19 mouse cellular contexts compared by ENCODE assay signal in the genomic region with DNA sequence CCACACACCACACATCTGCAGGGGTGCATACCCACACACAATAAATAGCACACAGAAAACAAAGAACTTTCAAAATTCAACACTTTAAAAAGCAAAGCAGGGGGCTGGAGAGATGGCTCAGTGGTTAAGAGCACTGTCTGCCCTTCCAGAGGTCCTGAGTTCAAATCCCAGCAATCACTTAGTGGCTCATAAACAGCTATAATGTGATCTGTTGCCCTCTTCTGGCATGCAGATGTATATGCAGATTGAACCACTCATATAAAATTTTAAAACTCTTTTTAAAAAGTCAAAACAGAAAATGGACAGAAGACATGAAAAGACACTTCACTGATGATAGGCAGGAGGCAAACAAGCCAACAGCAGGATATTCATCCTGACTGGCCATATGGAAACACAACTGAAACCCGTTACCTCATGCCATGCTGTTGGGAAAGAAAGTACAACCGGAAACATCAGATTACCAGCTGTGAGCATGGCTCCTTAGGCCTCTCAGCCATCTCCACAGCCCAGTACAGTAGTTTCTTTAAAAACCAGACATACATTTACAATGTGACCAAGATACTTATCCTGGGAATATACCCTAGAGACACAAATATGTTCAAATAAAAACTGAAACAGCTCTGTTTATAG. TPM values are rescaled to one million over a fixed set of nuclear protein-coding genes. Genes with fewer than 3 reads are reported as not detected.
DNase-seq lines count a peak whose midpoint lies in the region; ATAC-seq and TF ChIP-seq lines count a peak whose summit lies in the region.
"Had no signal": no experiment of that assay in that cellular context is flagged by ENCODE, and none has a peak within 500 bp of the region (broad histone marks: within the 10 kb centered on the region; RNA-seq: fewer than 3 reads in every experiment).

No protein-coding gene starts in this region.

- ATAC-seq in intestine, postnatal 0 days, result no peak
- no peak for ATAC-seq in intestine, embryonic 15.5 days
- no peak for ATAC-seq in lung, embryonic 14.5 days (ENCODE audit: insufficient read depth)
- peak; percentile 56 for ATAC-seq in megakaryocyte progenitor cell, adult 5-6 weeks (replicated peaks; ENCODE audit: poor library complexity)
- ATAC-seq: inflammation-experienced regulatory T-cells, adult 6 months; midbrain, embryonic 16.5 days had no signal

- no peak overlapping the region for H3K4me2 ChIP-seq in intestine, postnatal 0 days (replicated peaks; ENCODE audit: low read depth)
- H3K4me2 ChIP-seq in intestine, embryonic 15.5 days (replicated peaks), result no peak overlapping the region
- no peak overlapping the region for H3K4me2 ChIP-seq in lung, embryonic 14.5 days
- H3K4me2 ChIP-seq in CH12.LX (ENCODE audit: insufficient read depth, low read depth, poor library complexity, severe bottlenecking), result no peak overlapping the region
- H3K4me2 ChIP-seq: embryonic facial prominence, embryonic 15.5 days; hindbrain, embryonic 12.5 days; lung, embryonic 15.5 days had no signal

- peak; percentile 49 for TF ChIP-seq CTCF in intestine, postnatal 0 days (IDR thresholded peaks at IDR 0.05; ENCODE audit: low read depth)
- TF ChIP-seq CTCF in lung, embryonic 14.5 days (IDR thresholded peaks at IDR 0.05; ENCODE audit: low read depth), result peak; percentile 32
- TF ChIP-seq CTCF in CH12.LX (conservative IDR thresholded peaks at IDR 0.05 in 1 of 2, IDR thresholded peaks at IDR 0.05 in 1 of 2; ENCODE audit: low read depth in 2 of 2, low read length in 2 of 2), result peak in 1 of 2 experiments; percentile 26; a peak in 1 of 4 replicates

- 85% methylated on average over 2 of the region's 2 CpGs for WGBS in intestine, postnatal 0 days
- 93% methylated on average over 2 of the region's 2 CpGs for WGBS in intestine, embryonic 15.5 days
- WGBS in lung, embryonic 14.5 days, result 84% methylated on average over 2 of the region's 2 CpGs

- no peak; the same call in none of the 2 replicates for TF ChIP-seq RAD21 in CH12.LX (IDR thresholded peaks at IDR 0.05; ENCODE audit: low read depth, low read length)

- in situ Hi-C loops in CH12.LX (cut with MboI; ENCODE audit: low pct_ligation_motif_present, low pct_unique_long_range_greater_than_20kb, low sequenced_read_pairs), result no loop called here

- no peak overlapping the region for H3K27ac ChIP-seq in intestine, postnatal 0 days (ENCODE audit: low read depth, low read length)
- no peak overlapping the region for H3K27ac ChIP-seq in intestine, embryonic 15.5 days
- no peak overlapping the region for H3K27ac ChIP-seq in lung, embryonic 14.5 days (ENCODE audit: low read depth)
- no peak overlapping the region for H3K27ac ChIP-seq in CH12.LX (ENCODE audit: insufficient read depth, low read depth)
- H3K27ac ChIP-seq: embryonic facial prominence, embryonic 15.5 days; hindbrain, embryonic 12.5 days; lung, embryonic 15.5 days had no signal

- H3K4me1 ChIP-seq in intestine, postnatal 0 days (replicated peaks; ENCODE audit: control insufficient read depth, insufficient read depth, low read length), result no peaks in the 10 kb centered on the region
- peaks cover 14% of the 10 kb centered on the region; the same call in 1 of the 2 replicates for H3K4me1 ChIP-seq in intestine, embryonic 15.5 days (replicated peaks)
- H3K4me1 ChIP-seq in lung, embryonic 14.5 days (ENCODE audit: insufficient read depth), result peaks cover 14% of the 10 kb centered on the region; the same call in 1 of the 2 replicates
- peaks cover 11 to 28% of the 10 kb centered on the region in 2 experiments for H3K4me1 ChIP-seq in CH12.LX (ENCODE audit: control insufficient read depth in 1 of 2, insufficient read depth in 2 of 2)

- dilution Hi-C loops in CH12.LX (cut with MboI; ENCODE audit: extremely low pct_ligation_motif_present, extremely low pct_unique_long_range_greater_than_20kb, low sequenced_read_pairs), result no loop called here

- no peaks in the 10 kb centered on the region for H3K9me3 ChIP-seq in intestine, postnatal 0 days (ENCODE audit: control insufficient read depth)
- no peaks in the 10 kb centered on the region for H3K9me3 ChIP-seq in intestine, embryonic 15.5 days
- no peaks in the 10 kb centered on the region for H3K9me3 ChIP-seq in lung, embryonic 14.5 days (ENCODE audit: low read depth, low read length)
- no peaks in the 10 kb centered on the region for H3K9me3 ChIP-seq in CH12.LX (replicated peaks; ENCODE audit: low read length)
- H3K9me3 ChIP-seq: embryonic facial prominence, embryonic 15.5 days; hindbrain, embryonic 12.5 days; lung, embryonic 15.5 days had no signal

- H3K27me3 ChIP-seq in intestine, postnatal 0 days (replicated peaks; ENCODE audit: control insufficient read depth, insufficient read depth, low read length), result no peaks in the 10 kb centered on the region
- H3K27me3 ChIP-seq in intestine, embryonic 15.5 days (replicated peaks), result no peaks in the 10 kb centered on the region
- no peaks in the 10 kb centered on the region for H3K27me3 ChIP-seq in lung, embryonic 14.5 days (ENCODE audit: insufficient read depth, low read length)
- no peaks in the 10 kb centered on the region for H3K27me3 ChIP-seq in CH12.LX (replicated peaks)
- H3K27me3 ChIP-seq: embryonic facial prominence, embryonic 15.5 days; hindbrain, embryonic 12.5 days; lung, embryonic 15.5 days had no signal

- no peak overlapping the region for H3K4me3 ChIP-seq in intestine, postnatal 0 days (ENCODE audit: low read depth, low read length)
- no peak overlapping the region for H3K4me3 ChIP-seq in intestine, embryonic 15.5 days (replicated peaks)
- H3K4me3 ChIP-seq in lung, embryonic 14.5 days (ENCODE audit: low read depth, low read length), result no peak overlapping the region
- H3K4me3 ChIP-seq in CH12.LX (replicated peaks in 1 of 3; ENCODE audit: low read depth in 2 of 3, low read length in 2 of 3, poor library complexity in 1 of 3), result no peak overlapping the region
- H3K4me3 ChIP-seq: embryonic facial prominence, embryonic 15.5 days; hindbrain, embryonic 12.5 days; lung, embryonic 15.5 days had no signal

- no peak overlapping the region for H3K9ac ChIP-seq in intestine, postnatal 0 days (ENCODE audit: low read depth, low read length)
- no peak overlapping the region for H3K9ac ChIP-seq in intestine, embryonic 15.5 days
- no peak overlapping the region for H3K9ac ChIP-seq in lung, embryonic 14.5 days
- H3K9ac ChIP-seq in CH12.LX (ENCODE audit: insufficient read depth, low read depth), result no peak overlapping the region
- H3K9ac ChIP-seq: embryonic facial prominence, embryonic 15.5 days; hindbrain, embryonic 12.5 days; lung, embryonic 15.5 days had no signal

- peaks cover 2% of the 10 kb centered on the region for H3K79me2 ChIP-seq in CH12.LX (replicated peaks; ENCODE audit: control insufficient read depth, extremely low read depth, insufficient read depth, poor library complexity, severe bottlenecking)

- peak; percentile 68 for TF ChIP-seq EP300 in CH12.LX (IDR thresholded peaks at IDR 0.05; ENCODE audit: low read length)

- TF ChIP-seq POLR2A in CH12.LX (IDR thresholded peaks at IDR 0.05; ENCODE audit: low read depth, low read length), result no peak

- no peak for DNase-seq in lung, embryonic 14.5 days
- no peak for DNase-seq in lung, postnatal 4 days
- DNase-seq in CH12.LX (ENCODE audit: extremely low read depth), result peak; percentile 17
- DNase-seq in retina, postnatal 1 day, result no peak
- DNase-seq: adrenal gland, postnatal 25 days; cerebellum, adult 11-12 months; cerebellum, postnatal 14 days; embryo, embryonic 11 days; heart, adult 18-20 months; layer of hippocampus, postnatal 36 days; thymus, postnatal 14 days had no signal

- no peaks in the 10 kb centered on the region for H3K36me3 ChIP-seq in intestine, postnatal 0 days (ENCODE audit: control insufficient read depth, insufficient read depth)
- H3K36me3 ChIP-seq in intestine, embryonic 15.5 days, result no peaks in the 10 kb centered on the region
- H3K36me3 ChIP-seq in lung, embryonic 14.5 days (ENCODE audit: insufficient read depth), result no peaks in the 10 kb centered on the region
- peaks cover 0 to 45% of the 10 kb centered on the region in 2 experiments for H3K36me3 ChIP-seq in CH12.LX (replicated peaks in 1 of 2; ENCODE audit: control insufficient read depth in 1 of 2, insufficient read depth in 1 of 2, low read length in 1 of 2)
- H3K36me3 ChIP-seq: embryonic facial prominence, embryonic 15.5 days; hindbrain, embryonic 12.5 days; lung, embryonic 15.5 days had no signal

TF ChIP-seq in CH12.LX, 34 proteins besides CTCF, POLR2A, EP300 and RAD21:
- TF ChIP-seq SIN3A (IDR thresholded peaks at IDR 0.05; ENCODE audit: low read length) (no peak), USF1 (IDR thresholded peaks at IDR 0.05; ENCODE audit: low read depth, low read length) (no peak), HCFC1 (IDR thresholded peaks at IDR 0.05; ENCODE audit: low read depth, low read length) (no peak), BHLHE40 (IDR thresholded peaks at IDR 0.05; ENCODE audit: low read depth, low read length) (no peak; the same call in 1 of the 2 replicates), MYC (IDR thresholded peaks at IDR 0.05; ENCODE audit: low read depth, low read length) (0 out of 2 replicates have a peak, but pooled peaks have one; percentile 44), TBP (conservative IDR thresholded peaks at IDR 0.05; ENCODE audit: low read depth, low read length) (no peak), CHD1 (IDR thresholded peaks at IDR 0.05; ENCODE audit: low read depth, low read length) (no peak), MEF2A (IDR thresholded peaks at IDR 0.05; ENCODE audit: borderline replicate concordance, low read depth, low read length) (no peak), JUN (IDR thresholded peaks at IDR 0.05; ENCODE audit: insufficient read depth, low read depth, low read length) (peak; percentile 60; the same call in 1 of the 2 replicates), ZKSCAN1 (IDR thresholded peaks at IDR 0.05; ENCODE audit: borderline replicate concordance, low read depth, low read length) (no peak), UBTF (IDR thresholded peaks at IDR 0.05; ENCODE audit: low read depth, low read length) (no peak), ETS1 (conservative IDR thresholded peaks at IDR 0.05; ENCODE audit: low read depth, low read length) (peak; percentile 59), MXI1 (IDR thresholded peaks at IDR 0.05; ENCODE audit: low read depth, low read length) (no peak), ZNF384 (IDR thresholded peaks at IDR 0.05; ENCODE audit: low read depth, low read length) (no peak)

RNA-seq across cellular contexts. Expression of gene Suclg2, which starts 17.5 kb away (rescaled TPM):
- polyA plus RNA-seq in intestine, postnatal 0 days (2015; fragmentation: Nextera tagmentation; extraction: Ambion mirVana), result 77.3 and 78.1 TPM in 2 replicates
- polyA plus RNA-seq in intestine, embryonic 15.5 days (2015; fragmentation: Nextera tagmentation; extraction: Ambion mirVana), result 110 and 116 TPM in 2 replicates
- 76.0 and 78.5 TPM in 2 replicates for polyA plus RNA-seq in lung, embryonic 14.5 days (2014; fragmentation: Nextera tagmentation; extraction: Ambion mirVana)
- total RNA-seq in CH12.LX (2012; rRNA removed) (48.3 and 49.0 TPM in 2 replicates), CH12.LX (2014; rRNA removed) (86.2 and 90.6 TPM in 2 replicates)
- polyA plus RNA-seq in CH12.LX (2012; ENCODE audit: insufficient read length, low read depth), result 46.5 and 66.8 TPM in 2 replicates
- 44.3 and 46.0 TPM in 2 replicates for total RNA-seq in megakaryocyte progenitor cell, adult 5-6 weeks (2015)
- 58.8 and 134 TPM in 2 replicates for total RNA-seq in megakaryocyte progenitor cell, adult 5-6 weeks (2017)
